Mouse (Mus musculus): Measurements from ENCODE around the gene Zfp961. TPM values are rescaled to one million over a fixed set of nuclear protein-coding genes. Genes with fewer than 3 reads are reported as not detected.

Gene Zfp961
- polyA plus RNA-seq, 1 experiment from 2014 or later, result 20.6 TPM

DNA sequence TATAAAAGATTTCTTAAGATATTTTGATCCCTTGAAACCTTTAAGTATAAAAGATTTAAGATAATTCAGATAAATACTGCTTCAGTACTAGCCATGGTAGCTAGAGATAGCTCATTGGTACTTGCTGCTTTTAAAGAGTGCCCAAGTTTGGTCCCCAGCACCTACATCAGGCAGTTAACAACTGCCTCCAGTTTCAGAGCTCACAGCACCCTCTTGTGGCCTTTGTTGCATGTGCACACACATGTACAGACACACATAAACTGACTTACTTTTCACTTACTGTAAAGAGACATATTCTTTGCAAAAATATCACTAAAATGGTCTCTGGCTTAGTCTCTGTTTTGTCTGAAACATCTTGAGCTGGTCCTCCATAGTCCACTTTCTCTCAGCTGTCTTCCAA is 15.6 kb downstream of the Zfp961 start:
- H3K4me1 ChIP-seq, result no peaks in the 10 kb centered on the region
- H3K4me3 ChIP-seq, result no peak overlapping the region
- peaks cover 67% of the 10 kb centered on the region for H3K36me3 ChIP-seq
- H3K9me3 ChIP-seq, result peaks cover 4% of the 10 kb centered on the region; the same call in 1 of the 2 replicates
- ATAC-seq (ENCODE audit: low FRiP score, low read depth), result no peak
- H3K4me2 ChIP-seq (replicated peaks), result no peak overlapping the region
- H3K27me3 ChIP-seq, result no peaks in the 10 kb centered on the region
- no peak overlapping the region for H3K9ac ChIP-seq (replicated peaks)
- H3K27ac ChIP-seq (replicated peaks), result no peak overlapping the region

DNA sequence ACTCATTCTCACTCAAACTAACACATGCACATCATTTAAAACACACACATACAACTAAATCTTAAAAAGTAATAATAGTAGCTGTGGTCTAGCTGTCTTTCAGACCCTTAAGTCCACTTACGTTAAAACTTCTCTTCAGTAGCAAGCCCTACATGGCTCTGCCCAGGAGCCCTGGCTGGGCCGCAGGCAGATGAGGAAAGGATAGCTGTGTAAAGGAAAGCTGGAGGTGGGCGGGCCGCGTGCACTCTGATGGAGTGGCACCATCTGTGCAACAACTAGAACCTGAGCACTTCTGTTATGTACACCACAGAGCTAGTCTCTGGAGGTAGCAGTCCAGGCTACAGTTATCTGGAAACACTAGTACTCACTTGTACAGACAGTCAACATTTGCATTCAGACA is 16.4 kb downstream of the Zfp961 start:
- Histone ChIP-seq H3K36me3 (peaks cover 62% of the 10 kb centered on the region), H3K4me3 (no peak overlapping the region), H3K9ac (replicated peaks) (no peak overlapping the region), H3K9me3 (peaks cover 4% of the 10 kb centered on the region; the same call in 1 of the 2 replicates), H3K4me1 (no peaks in the 10 kb centered on the region), H3K4me2 (replicated peaks) (no peak overlapping the region), H3K27me3 (no peaks in the 10 kb centered on the region), H3K27ac (replicated peaks) (no peak overlapping the region)
- 99% methylated on average over 5 of the region's 5 CpGs for WGBS
- no peak for ATAC-seq (ENCODE audit: low FRiP score, low read depth)

DNA sequence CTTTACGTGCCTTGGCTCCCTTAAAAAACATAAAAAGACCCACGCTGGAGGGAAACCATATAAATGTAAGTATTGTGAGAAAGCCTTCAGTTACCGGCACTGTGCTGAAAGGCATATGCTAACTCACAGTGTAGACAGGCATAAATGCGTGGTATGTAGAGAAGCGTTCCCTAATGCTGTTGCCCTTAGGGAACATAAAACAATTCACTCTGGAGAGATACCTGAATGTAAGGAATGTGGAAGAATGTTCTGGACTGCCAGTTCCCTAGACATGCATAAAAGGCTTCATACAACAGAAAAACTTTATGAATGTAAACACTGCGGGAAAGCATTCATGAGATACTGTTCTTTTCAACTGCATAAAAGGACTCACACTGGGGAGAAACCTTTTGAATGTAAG is 17.3 kb downstream of the Zfp961 start:
- no peak overlapping the region for H3K27ac ChIP-seq (replicated peaks)
- no peak overlapping the region for H3K4me2 ChIP-seq (replicated peaks)
- no peak overlapping the region for H3K4me3 ChIP-seq
- peaks cover 4% of the 10 kb centered on the region; the same call in 1 of the 2 replicates for H3K9me3 ChIP-seq
- WGBS, result 92% methylated on average over 6 of the region's 6 CpGs
- peaks cover 62% of the 10 kb centered on the region for H3K36me3 ChIP-seq
- no peak for ATAC-seq (ENCODE audit: low FRiP score, low read depth)
- no peaks in the 10 kb centered on the region for H3K4me1 ChIP-seq
- H3K9ac ChIP-seq (replicated peaks), result no peak overlapping the region
- H3K27me3 ChIP-seq, result no peaks in the 10 kb centered on the region

DNA sequence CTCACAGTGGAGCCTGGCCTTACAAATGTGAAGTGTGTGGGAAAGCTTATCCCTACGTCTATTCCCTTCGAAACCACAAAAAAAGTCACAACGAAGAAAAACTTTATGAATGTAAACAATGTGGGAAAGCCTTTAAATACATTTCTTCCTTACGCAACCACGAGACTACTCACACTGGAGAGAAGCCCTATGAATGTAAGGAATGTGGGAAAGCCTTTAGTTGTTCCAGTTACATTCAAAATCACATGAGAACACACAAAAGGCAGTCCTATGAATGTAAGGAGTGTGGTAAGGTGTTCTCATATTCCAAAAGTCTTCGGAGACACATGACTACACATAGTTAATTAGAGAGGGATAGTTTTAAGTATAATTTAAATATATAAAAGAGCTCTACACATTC is 17.8 kb downstream of the Zfp961 start:
- WGBS, result 96% methylated on average over 6 of the region's 6 CpGs
- Histone ChIP-seq H3K9me3 (peaks cover 4% of the 10 kb centered on the region; the same call in 1 of the 2 replicates), H3K27me3 (no peaks in the 10 kb centered on the region), H3K4me2 (replicated peaks) (no peak overlapping the region), H3K9ac (replicated peaks) (no peak overlapping the region), H3K27ac (replicated peaks) (no peak overlapping the region), H3K4me1 (no peaks in the 10 kb centered on the region), H3K36me3 (peaks cover 62% of the 10 kb centered on the region), H3K4me3 (no peak overlapping the region)
- ATAC-seq (ENCODE audit: low FRiP score, low read depth), result no peak

DNA sequence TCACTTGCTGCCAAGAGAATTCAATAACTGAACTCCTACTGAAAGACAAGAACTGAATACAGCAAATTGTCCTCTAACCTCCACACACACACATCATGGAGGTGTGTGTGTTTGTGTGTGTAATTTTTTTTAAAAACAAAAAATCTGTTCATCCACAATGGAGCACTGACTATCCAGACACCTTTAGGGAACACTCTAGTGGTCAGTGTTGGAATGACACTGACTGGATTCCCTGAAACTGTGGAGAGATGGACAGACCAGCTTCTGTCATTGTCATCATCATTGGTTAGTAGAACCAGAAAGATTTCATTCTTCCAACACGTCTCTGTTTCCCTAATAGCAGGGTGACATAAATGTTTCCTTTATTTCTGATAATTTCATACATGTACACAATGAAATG is 21.1 kb downstream of the Zfp961 start:
- H3K9ac ChIP-seq (replicated peaks), result no peak overlapping the region
- no peaks in the 10 kb centered on the region for H3K27me3 ChIP-seq
- no peak overlapping the region for H3K4me3 ChIP-seq
- H3K9me3 ChIP-seq, result no peaks in the 10 kb centered on the region; the same call in 1 of the 2 replicates
- ATAC-seq (ENCODE audit: low FRiP score, low read depth), result no peak
- no peak overlapping the region for H3K27ac ChIP-seq (replicated peaks)
- H3K36me3 ChIP-seq, result peaks cover 31% of the 10 kb centered on the region
- 76% methylated on average over 1 of the region's 1 CpGs for WGBS
- H3K4me2 ChIP-seq (replicated peaks), result no peak overlapping the region
- H3K4me1 ChIP-seq, result no peaks in the 10 kb centered on the region

DNA sequence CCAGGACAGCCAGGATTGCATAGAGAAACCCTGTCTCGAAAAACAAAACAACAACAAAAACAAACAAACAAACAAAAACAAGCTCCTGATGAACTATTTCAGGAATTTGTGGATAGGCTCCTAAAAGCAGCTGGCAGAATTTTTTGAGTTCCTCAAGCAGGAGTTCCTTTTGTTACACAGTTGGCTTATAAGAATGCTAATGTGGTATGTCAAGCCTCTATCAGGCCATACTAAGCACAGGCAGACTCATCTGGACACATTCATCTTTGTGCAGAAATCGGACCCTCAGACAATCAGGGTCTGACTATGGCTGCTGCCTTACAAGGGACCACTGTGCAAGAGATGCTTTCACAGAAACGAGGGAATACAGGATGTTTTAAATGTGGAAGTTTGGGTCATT is 23.4 kb downstream of the Zfp961 start:
- no peak overlapping the region for H3K4me2 ChIP-seq (replicated peaks)
- no peak for ATAC-seq (ENCODE audit: low FRiP score, low read depth)

DNA sequence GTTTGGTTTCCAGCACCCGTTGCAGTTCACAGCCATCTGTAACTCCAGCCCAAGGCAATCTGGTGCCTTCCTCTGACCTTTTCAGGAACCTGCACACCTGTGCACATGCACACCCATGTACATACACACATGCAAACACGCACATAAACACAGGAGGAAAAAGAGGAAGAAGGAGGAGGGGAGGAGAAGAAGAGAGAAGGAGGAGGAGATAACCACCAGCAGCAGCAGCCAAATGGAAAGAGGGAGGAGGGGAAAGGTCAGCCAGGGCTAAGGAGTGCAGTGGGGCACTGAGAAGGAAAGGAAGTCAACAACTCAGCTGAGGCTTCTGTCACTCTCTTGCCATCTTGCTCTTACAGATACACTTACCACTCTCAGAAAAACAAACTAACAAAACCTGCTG is 30.2 kb downstream of the Zfp961 start:
- Histone ChIP-seq H3K4me3 (no peak overlapping the region), H3K27me3 (no peaks in the 10 kb centered on the region), H3K36me3 (no peaks in the 10 kb centered on the region), H3K9me3 (no peaks in the 10 kb centered on the region), H3K9ac (replicated peaks) (no peak overlapping the region), H3K27ac (replicated peaks) (no peak overlapping the region), H3K4me1 (no peaks in the 10 kb centered on the region), H3K4me2 (replicated peaks) (no peak overlapping the region)
- ATAC-seq (ENCODE audit: low FRiP score, low read depth), result no peak
- 80% methylated on average over 2 of the region's 2 CpGs for WGBS

More for the DNA sequence above, 23.4 kb downstream of the Zfp961 start:
- H3K27ac ChIP-seq (replicated peaks), result no peak overlapping the region
- H3K36me3 ChIP-seq, result peaks cover 9% of the 10 kb centered on the region
- no peaks in the 10 kb centered on the region for H3K9me3 ChIP-seq
- no peaks in the 10 kb centered on the region for H3K27me3 ChIP-seq
- 82% methylated on average over 3 of the region's 3 CpGs for WGBS
- no peak overlapping the region for H3K9ac ChIP-seq (replicated peaks)
- no peaks in the 10 kb centered on the region for H3K4me1 ChIP-seq
- H3K4me3 ChIP-seq, result no peak overlapping the region

DNA sequence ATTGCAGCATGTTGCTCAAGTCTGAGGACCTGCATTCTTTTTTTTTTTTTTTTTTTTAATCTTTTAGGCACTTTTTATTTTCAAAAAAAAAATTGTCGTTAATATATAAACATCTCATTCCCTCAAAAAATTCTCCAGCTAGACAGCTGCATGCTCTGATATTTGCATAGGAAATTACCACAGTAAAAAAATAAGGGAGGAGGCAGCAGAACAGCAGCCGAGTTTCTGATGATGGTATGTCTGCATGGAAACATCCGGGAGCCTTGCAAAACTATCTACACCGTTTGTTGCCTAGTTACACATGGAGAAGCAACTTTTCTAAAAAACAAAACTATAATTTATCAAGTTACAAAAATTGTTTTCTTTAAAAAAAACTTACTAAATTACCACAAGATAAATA is 30.6 kb downstream of the Zfp961 start:
- no peaks in the 10 kb centered on the region for H3K27me3 ChIP-seq
- H3K9ac ChIP-seq (replicated peaks), result no peak overlapping the region
- H3K9me3 ChIP-seq, result no peaks in the 10 kb centered on the region
- WGBS, result 93% methylated on average over 4 of the region's 4 CpGs
- no peak for ATAC-seq (ENCODE audit: low FRiP score, low read depth)
- no peak overlapping the region for H3K27ac ChIP-seq (replicated peaks)
- no peaks in the 10 kb centered on the region for H3K4me1 ChIP-seq
- no peak overlapping the region for H3K4me2 ChIP-seq (replicated peaks)
- H3K36me3 ChIP-seq, result no peaks in the 10 kb centered on the region
- H3K4me3 ChIP-seq, result no peak overlapping the region

DNA sequence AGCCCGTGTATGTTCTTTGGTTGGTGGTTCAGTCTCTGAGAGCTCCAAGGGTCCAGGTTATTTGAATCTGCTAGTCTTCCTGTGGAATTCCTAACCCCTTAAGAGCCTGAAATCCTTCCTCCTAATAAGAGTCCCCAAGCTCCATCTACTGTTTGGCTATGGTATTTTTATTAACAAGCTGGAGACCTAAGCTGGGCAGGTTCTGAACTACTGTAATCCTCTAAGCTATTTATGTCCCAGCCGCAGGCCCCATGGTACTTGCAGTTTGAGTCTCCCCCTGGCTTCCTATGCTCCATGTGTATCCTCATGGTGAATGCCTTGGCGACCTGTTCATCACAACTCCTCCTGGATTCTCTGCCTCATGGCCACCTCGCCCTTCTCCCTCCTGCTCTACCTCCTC is 33.8 kb downstream of the Zfp961 start:
- no peak overlapping the region for H3K9ac ChIP-seq (replicated peaks)
- WGBS, result 59% methylated on average over 4 of the region's 4 CpGs
- no peak overlapping the region for H3K4me3 ChIP-seq
- H3K9me3 ChIP-seq, result no peaks in the 10 kb centered on the region
- H3K4me2 ChIP-seq (replicated peaks), result no peak overlapping the region
- H3K36me3 ChIP-seq, result no peaks in the 10 kb centered on the region
- H3K4me1 ChIP-seq, result no peaks in the 10 kb centered on the region
- 0 out of 2 replicates have a peak, but pooled peaks cover 7% of the 10 kb centered on the region for H3K27me3 ChIP-seq
- H3K27ac ChIP-seq (replicated peaks), result no peak overlapping the region
- ATAC-seq (ENCODE audit: low FRiP score, low read depth), result no peak

DNA sequence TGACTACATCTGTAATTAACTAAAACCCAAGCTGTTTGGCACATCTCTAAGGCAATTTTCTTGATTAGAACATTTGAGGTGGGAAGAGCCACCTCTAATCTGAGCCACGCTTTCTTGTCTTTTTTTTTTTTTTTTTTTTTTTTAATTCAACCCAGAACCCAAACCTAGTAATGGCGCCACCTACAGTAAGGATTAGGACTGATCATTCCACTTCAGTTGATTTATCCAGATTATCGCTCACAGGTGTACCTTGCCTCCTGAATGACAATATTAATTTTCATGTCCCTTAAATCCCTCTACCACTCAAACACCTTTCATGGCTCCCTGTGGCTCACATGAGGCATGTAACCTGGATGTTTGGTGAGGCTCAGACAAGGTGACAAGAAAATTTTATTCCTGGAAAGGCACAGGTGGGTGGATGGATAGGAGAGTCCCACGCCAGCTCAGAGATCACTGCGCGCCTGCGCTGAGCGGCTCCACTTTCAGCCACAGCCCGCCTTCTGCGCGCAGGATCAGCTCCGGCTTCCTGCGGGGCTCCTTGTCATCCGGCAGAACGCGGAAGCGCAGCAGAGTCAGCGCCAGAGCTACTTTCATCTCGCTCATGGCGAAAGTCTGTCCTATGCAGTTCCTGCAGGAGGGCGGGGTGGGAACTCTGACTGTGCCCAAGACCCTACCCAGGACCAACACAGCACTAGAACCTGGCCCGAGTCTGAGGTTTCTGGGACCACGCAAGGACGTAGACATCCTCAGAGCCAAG is 37.5 kb downstream of the Zfp961 start:
- peak; percentile 78 for ATAC-seq (ENCODE audit: low FRiP score, low read depth)
- no peaks in the 10 kb centered on the region for H3K36me3 ChIP-seq
- 0 out of 2 replicates have a peak, but pooled peaks cover 7% of the 10 kb centered on the region for H3K27me3 ChIP-seq
- H3K27ac ChIP-seq (replicated peaks), result no peak overlapping the region
- 12% methylated on average over 24 of the region's 24 CpGs for WGBS
- no peaks in the 10 kb centered on the region for H3K9me3 ChIP-seq
- no peaks in the 10 kb centered on the region for H3K4me1 ChIP-seq
- H3K4me3 ChIP-seq, result peak overlapping the region; percentile 48
- peak overlapping the region; percentile 64 for H3K4me2 ChIP-seq (replicated peaks)
- H3K9ac ChIP-seq (replicated peaks), result peak overlapping the region; percentile 63

DNA sequence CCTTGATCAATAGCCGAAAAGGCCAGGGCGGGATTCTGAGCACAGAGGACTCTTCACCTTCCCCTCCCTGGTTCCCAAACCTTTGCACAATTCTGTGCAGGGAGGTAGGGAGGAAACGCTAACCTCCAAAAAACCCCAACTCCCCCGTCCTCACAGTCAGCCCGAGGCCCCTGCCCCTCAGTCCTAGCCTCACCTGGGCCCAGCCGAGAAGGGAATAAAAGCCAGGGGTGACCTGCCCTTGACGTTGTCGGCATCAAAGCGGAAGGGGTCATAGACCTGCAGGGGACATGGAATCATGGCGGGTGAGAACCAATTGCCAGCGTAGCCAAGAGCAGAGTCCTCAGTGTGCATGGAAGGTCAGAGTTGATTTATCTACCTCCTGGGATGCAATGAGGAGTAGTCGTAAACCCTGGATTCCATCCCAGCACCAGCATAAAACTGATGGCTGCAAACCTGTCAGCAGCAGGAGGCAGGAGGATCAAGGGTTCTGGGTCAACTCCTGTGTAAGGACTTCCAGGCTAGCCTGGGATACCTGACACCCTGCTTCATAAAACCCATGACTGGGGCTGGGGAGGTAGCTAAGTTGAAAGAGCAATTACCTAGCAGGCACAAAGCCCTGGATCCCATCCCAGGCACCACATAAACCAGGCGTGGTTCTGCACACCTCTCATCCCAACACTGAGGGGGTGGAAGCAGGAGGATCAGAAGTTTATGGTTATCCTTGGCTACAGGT is 38.2 kb downstream of the Zfp961 start:
- Histone ChIP-seq H3K9me3 (no peaks in the 10 kb centered on the region), H3K4me3 (peak overlapping the region; percentile 48), H3K36me3 (no peaks in the 10 kb centered on the region), H3K27ac (replicated peaks) (no peak overlapping the region), H3K4me1 (no peaks in the 10 kb centered on the region), H3K9ac (replicated peaks) (peak overlapping the region; percentile 63), H3K27me3 (0 out of 2 replicates have a peak, but pooled peaks cover 7% of the 10 kb centered on the region), H3K4me2 (replicated peaks) (peak overlapping the region; percentile 64)
- 61% methylated on average over 13 of the region's 13 CpGs for WGBS
- ATAC-seq (ENCODE audit: low FRiP score, low read depth), result peak; percentile 57

DNA sequence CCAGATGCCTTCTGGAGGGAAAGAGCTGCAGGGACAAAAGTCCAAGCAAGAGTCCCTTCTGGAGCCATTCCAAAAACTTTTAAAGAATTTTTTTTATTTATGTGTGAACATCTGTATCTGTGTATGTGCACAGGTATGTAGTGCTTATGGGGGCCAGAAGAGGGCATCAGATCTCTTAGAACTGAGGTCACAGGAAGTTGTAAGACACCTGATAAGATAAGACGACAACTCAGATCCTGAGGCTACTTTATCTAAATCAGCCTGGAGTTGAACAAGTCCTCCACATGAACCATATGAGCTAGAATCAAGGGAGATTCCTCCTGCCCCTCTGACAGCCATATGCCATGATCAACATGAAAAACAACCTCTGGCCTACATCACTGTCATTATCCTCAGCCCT is 48.6 kb downstream of the Zfp961 start:
- ATAC-seq (ENCODE audit: low FRiP score, low read depth), result no peak
- Histone ChIP-seq H3K36me3 (no peaks in the 10 kb centered on the region), H3K4me2 (replicated peaks) (no peak overlapping the region), H3K27me3 (no peaks in the 10 kb centered on the region), H3K27ac (replicated peaks) (no peak overlapping the region), H3K4me1 (no peaks in the 10 kb centered on the region), H3K4me3 (no peak overlapping the region), H3K9me3 (no peaks in the 10 kb centered on the region), H3K9ac (replicated peaks) (no peak overlapping the region)
- WGBS, result 94% methylated on average over 1 of the region's 1 CpGs

Data from midbrain, embryonic 12.5 days (tissue).